Mouse (Mus musculus): ENCODE results near the gene Ppp1r14c.

DNA sequence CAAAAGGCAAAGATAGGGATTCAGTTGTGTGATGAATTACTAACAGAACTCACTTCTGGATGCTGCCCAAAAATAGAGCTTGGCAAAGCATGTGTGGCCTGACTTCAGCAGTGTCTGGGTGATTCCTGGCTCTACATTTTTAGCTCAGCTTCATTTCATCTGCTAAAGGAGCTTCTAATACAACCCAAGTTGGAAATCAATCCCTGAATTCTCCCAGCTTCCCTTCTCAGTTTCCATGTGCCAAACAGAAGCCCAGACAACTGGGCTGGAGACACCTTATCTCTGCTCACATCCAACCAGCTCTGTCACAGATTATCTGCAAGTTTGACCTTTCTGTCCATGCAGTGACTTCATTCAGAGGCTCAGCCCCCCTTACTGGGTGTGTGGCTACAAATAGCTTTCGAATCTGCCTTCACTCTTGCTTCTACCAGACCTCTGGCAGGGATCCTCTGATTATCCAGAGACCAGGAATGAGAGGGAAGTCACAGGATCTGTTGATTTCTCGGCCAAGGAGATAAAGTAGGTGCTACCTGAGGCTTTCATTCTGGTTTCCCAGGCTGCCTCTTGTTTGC is 28.4 kb upstream of the Ppp1r14c start:
- TF ChIP-seq CTCF (IDR thresholded peaks at IDR 0.05; ENCODE audit: low read depth) (no peak), EP300 (IDR thresholded peaks at IDR 0.05; ENCODE audit: low read depth) (no peak)

Data from liver, postnatal 0 days (tissue).